Mouse (Mus musculus) mouse embryonic stem cell (cell line): ENCODE data around the gene Prkaca.
"Not testable (repeated sequence)": the region's sequence is repeated elsewhere in the genome, so short reads cannot be mapped to it uniquely, and the experiment has no call there.

Experiments
- in situ Hi-C, 2 experiments: fragments of 300-500 bp; cut with MboI; formaldehyde crosslinking; loops; 1 replicate in 1 of 2; 3 replicates in 1 of 2; pipeline ENCODE4 v1.14.3; 2019 to 2020; ENCODE audit warnings: low sequenced_read_pairs in 2 of 2, low pct_unique_long_range_greater_than_20kb in 1 of 2, mixed read lengths in 1 of 2; ENCODE audit not compliant: unreplicated experiment in 1 of 2

Prkaca gene

DNA sequence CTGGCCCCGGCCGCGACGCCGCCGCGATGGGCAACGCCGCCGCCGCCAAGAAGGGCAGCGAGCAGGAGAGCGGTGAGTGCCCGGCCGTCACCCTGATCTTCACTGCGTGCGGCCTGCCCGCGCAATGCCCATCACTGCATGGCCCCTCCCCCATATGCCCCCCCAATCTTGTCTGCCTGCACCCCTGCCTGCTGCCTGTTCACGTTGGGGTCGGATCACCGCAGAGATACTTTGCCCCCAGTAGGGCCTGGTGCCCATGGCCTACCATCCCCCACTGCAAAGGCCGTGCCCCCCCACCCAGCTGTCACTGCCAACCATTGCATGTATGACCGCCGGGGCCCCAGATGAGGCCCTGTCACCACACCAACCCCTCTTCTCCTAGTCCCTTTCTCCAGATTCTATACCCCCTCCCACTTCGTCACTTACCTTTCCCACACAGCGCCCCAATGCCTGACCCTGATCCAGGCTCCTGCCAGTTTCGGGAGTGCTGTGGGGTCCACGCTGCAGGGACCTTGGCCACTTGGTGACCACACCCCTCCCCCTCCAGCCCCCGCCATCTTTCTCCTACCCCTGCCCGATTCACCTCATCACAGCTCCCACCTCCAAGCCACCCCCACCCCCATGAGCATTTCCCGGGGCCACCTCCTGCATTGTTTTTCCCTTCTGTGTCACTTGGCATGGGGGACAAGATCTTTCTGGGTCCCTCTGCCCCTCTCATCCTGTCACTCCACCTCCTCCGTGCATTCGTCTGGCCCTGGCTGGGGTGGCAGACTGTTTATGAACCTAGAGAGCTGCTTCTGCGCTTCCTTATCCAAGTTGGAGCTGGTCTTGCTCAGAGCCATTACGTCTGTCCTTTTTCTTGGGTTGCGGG is 603 bp downstream of the Prkaca start:
- in situ Hi-C loops: no loop called here

DNA sequence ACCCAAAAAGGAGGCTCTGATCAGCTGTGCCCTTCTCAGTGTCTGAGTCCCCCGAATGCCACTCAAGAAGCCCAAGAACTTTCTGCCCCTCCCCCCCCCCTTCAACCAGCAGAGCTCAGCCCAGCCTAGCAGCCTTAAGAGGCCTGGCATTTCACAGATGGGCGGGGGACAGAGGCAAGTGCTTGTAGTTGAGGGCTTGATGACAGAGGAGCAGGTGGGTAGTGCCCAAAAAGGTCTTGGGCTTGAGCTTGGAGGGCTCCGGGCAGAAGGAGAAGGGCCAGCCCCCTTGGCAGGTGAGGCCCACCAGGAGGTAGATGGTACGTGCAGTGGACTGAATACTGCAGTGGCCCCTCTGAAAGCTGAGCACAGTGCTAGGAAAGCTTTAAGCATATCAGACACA is 1.7 kb downstream of the Prkaca start:
- in situ Hi-C loops: no loop called here

- in situ Hi-C loops: no loop called here
These were observed 3.4 kb downstream of the Prkaca start for GRCm38 (mm10) chr8:83976101-83976630.

- in situ Hi-C loops: no loop called here
These were observed 4.1 kb downstream of the Prkaca start for GRCm38 (mm10) chr8:83976779-83977350.

DNA sequence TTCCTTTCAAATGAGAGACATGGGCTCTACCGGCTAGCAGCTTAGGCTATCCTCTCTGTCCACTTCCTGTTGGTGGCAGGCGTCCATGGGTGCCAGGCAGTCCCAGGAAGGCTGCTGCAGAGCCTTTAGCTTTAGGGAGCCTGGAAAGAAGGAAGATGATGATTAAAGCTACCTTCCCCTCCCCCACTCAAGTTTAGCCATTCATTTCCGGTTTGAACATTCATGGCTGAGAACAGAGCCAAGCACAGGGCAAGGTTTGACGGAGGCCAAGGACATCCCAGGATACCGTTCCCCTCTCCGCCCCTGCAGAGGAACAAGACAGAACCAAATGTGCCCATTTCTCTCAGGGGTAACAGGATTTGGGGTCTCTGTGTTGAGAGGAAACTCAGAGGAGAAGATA is 4.9 kb downstream of the Prkaca start:
- in situ Hi-C loops: no loop called here

- in situ Hi-C loops: no loop called here
These were observed 5.4 kb downstream of the Prkaca start for GRCm38 (mm10) chr8:83978200-83978599.

GRCm38 (mm10) chr8:83980250-83980649 is 7.5 kb downstream of the Prkaca start:
- in situ Hi-C loops: no loop called here

- in situ Hi-C loops: no loop called here
These were observed 8.1 kb downstream of the Prkaca start for GRCm38 (mm10) chr8:83980845-83981244.

DNA sequence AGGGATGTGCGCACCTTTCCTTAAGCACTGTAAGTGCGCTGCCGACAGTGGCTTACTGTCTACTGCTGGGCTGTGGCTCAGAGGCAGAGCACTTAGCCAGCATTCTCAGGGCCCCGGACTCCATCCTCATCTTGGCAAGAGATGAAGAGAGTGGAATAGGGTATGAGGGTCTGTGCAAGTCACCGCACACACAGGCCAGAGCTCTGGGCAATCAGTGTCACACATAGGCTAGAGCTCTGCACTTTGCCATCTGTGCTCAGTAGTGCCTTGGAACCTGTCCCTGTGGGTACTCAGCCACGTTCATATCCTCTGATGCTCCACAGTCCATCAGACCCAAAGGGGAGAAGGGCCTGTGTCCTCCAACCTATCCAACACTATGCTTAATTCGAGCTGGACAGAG is 8.7 kb downstream of the Prkaca start:
- in situ Hi-C loops: no loop called here

- in situ Hi-C loops: no loop called here
These were observed 9.7 kb downstream of the Prkaca start for GRCm38 (mm10) chr8:83982449-83982848.

DNA sequence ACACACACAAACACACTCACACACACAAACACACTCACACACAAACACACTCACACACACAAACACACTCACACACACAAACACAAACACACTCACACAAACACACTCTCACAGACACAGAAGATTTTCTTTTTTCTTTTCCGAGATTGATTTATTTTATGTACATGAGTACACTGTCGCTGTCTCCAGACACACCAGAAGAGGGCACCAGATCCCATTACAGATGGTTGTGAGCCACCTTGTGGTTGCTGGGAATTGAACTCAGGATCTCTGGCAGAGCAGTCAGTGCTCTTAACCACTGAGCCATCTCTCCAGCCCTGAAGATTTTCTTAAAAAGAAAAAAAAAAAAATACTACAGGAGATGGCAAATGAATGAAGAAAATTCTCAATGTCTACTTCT is 10.4 kb downstream of the Prkaca start:
- in situ Hi-C loops: not testable (repeated sequence)

DNA sequence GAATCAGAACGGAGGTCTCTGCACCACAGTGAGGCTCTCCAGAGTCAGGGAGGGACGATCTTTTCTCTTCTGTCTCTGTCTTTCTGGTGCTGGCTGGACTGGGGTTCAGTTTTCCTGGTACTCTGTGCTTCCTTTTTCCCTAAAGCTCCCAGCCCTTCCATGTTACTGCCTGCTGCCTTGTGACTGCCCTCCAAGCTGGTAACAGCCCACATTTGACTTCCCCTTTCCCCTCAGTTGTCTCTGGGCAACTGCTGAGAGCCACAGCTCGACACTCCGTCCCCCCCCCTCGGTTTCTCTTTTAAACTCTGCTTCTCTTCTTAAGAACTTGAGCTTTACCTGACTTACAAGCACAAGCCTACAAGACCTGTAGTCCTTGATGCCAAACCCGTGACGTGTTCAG is 16.4 kb downstream of the Prkaca start:
- in situ Hi-C loops: no loop called here

- in situ Hi-C loops: no loop called here
These were observed 17.4 kb downstream of the Prkaca start for GRCm38 (mm10) chr8:83990170-83990569.

DNA sequence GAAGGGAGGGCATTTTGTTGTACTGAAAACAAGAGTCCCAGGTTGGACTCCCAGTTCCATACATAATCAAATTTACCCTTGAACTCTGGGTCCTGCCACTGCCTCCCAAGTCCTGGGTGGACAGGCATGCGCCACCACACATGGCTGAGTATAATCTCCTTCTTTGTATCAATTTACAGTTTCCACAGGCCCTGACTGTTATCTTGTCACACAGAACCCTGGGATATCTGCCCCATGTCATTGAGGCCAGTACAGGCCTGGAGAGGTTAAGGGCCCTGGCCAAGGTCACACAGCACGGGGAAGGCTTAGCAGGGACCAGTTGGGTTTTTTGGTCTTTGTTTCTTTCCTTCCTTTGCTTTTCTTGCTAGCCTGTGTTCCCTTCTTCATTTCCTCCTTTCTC is 19.7 kb downstream of the Prkaca start:
- in situ Hi-C loops: no loop called here

- in situ Hi-C loops: no loop called here
These were observed 21.2 kb downstream of the Prkaca start for GRCm38 (mm10) chr8:83994030-83994429.

GRCm38 (mm10) chr8:83995973-83996372 is 23.2 kb downstream of the Prkaca start:
- in situ Hi-C loops: no loop called here

- in situ Hi-C loops: no loop called here
These were observed 24.0 kb downstream of the Prkaca start for GRCm38 (mm10) chr8:83996567-83997505.

- in situ Hi-C loops: no loop called here
These were observed 24.8 kb downstream of the Prkaca start, which contains the start of gene Samd1 for GRCm38 (mm10) chr8:83997511-83998141. TSS of gene Samd1 (plus strand) at chr8:83997672.
